Mouse (Mus musculus) midbrain, embryonic 11.5 days (tissue): ENCODE results near the gene Rnf150. TPM values are rescaled to one million over a fixed set of nuclear protein-coding genes. Genes with fewer than 3 reads are reported as not detected.

Experiments
- ATAC-seq: fragments of 200-750 bp; cut with Nextera tagmentation; 2 replicates; pipeline ENCODE4 v1.8.0; 2017; ENCODE audit warnings: moderate TSS enrichment, moderate library complexity; ENCODE audit not compliant: low FRiP score
- DNase-seq: peaks from one replicate; pipeline ENCODE4 v3.0.0; 2015; ENCODE audit warnings: low spot score; ENCODE audit errors: missing footprints
- H3K27ac ChIP-seq: fragments of 300-500 bp; sonication (generic); 2 replicates; pipeline ENCODE4 v1.5.1; 2014; ENCODE audit warnings: low read depth, low read length
- H3K27me3 ChIP-seq: fragments of 300-500 bp; sonication (generic); 2 replicates; pipeline ENCODE4 v1.6.1; 2014; ENCODE audit warnings: mild to moderate bottlenecking, low read length, moderate library complexity, mixed read lengths; ENCODE audit not compliant: control insufficient read depth, insufficient read depth
- H3K36me3 ChIP-seq: fragments of 300-500 bp; sonication (generic); 2 replicates; pipeline ENCODE4 v1.6.1; 2014; ENCODE audit warnings: mild to moderate bottlenecking, low read length, moderate library complexity, mixed read lengths; ENCODE audit not compliant: control insufficient read depth, insufficient read depth
- H3K4me1 ChIP-seq: fragments of 300-500 bp; sonication (generic); 2 replicates; pipeline ENCODE4 v1.6.1; 2014; ENCODE audit warnings: low read length; ENCODE audit not compliant: control insufficient read depth, insufficient read depth
- H3K4me2 ChIP-seq: fragments of 300-500 bp; sonication (generic); 2 replicates; pipeline ENCODE4 v1.6.1; 2014; ENCODE audit warnings: mild to moderate bottlenecking, moderate library complexity
- H3K4me3 ChIP-seq: fragments of 300-500 bp; sonication (generic); 2 replicates; pipeline ENCODE4 v1.5.1; 2014; ENCODE audit warnings: low read depth, low read length
- H3K9ac ChIP-seq: fragments of 300-500 bp; sonication (generic); 2 replicates; pipeline ENCODE4 v1.6.1; 2014; ENCODE audit warnings: low read length
- H3K9me3 ChIP-seq: fragments of 300-500 bp; sonication (generic); 2 replicates; pipeline ENCODE4 v1.6.1; 2016; ENCODE audit warnings: low read length; ENCODE audit not compliant: control insufficient read depth
- WGBS: fragments of 180-500 bp; shearing (Covaris S2); extraction: QIAGEN DNeasy Blood & Tissue Kit; methylation state at CpG from one replicate; pipeline ENCODE4 v1.1.7; 2014; 5-methylcytosine and 5-hydroxymethylcytosine counted together
- polyA plus RNA-seq: library from polyadenylated mRNA; unstranded; fragments of >200 nt; fragmentation: Nextera tagmentation; extraction: Ambion mirVana; gene quantifications from 2 replicates; pipeline ENCODE4 v1.2.1, GENCODE M21; 2014

Rnf150 gene
- polyA plus RNA-seq, 1 experiment from 2014 or later: 1.2 TPM

DNA sequence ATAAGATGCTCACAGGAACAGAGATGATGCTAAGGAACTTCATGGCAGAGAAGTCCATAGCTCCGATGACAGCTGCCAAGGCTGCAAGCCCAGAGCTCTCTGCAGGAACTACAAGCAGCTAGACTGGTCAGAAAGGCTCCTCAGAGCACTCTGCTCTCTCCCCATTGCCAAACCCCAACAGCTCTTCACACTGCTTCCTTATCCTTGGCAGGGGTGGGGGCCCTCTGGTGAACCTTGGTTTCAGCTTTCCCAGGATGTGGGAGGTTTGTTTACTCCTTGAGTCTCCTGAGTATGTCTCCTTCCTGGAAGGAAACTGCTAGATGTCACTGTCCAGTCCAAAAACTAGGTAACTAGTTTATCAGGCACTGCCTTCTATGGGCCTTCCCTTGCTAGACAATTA lies 276.9 kb downstream of the Rnf150 start:
- H3K9me3 ChIP-seq: no peaks in the 10 kb centered on the region
- no peak overlapping the region for H3K27ac ChIP-seq
- no peak overlapping the region for H3K4me3 ChIP-seq
- H3K4me1 ChIP-seq: no peaks in the 10 kb centered on the region
- H3K36me3 ChIP-seq: no peaks in the 10 kb centered on the region
- 93% methylated on average over 1 of the region's 1 CpGs for WGBS
- H3K4me2 ChIP-seq: no peak overlapping the region
- DNase-seq (no peak), ATAC-seq (no peak)
- H3K9ac ChIP-seq: no peak overlapping the region
- H3K27me3 ChIP-seq: no peaks in the 10 kb centered on the region

GRCm38 (mm10) chr8:83140701-83141111 lies 277.6 kb downstream of the Rnf150 start:
- ATAC-seq: no peak
- no peaks in the 10 kb centered on the region for H3K36me3 ChIP-seq
- H3K4me3 ChIP-seq: no peak overlapping the region
- WGBS: 72% methylated on average over 3 of the region's 3 CpGs
- H3K27ac ChIP-seq: no peak overlapping the region
- peak; percentile 59 for DNase-seq
- H3K4me2 ChIP-seq: no peak overlapping the region
- H3K9me3 ChIP-seq: no peaks in the 10 kb centered on the region
- H3K9ac ChIP-seq: no peak overlapping the region
- H3K27me3 ChIP-seq: no peaks in the 10 kb centered on the region
- no peaks in the 10 kb centered on the region for H3K4me1 ChIP-seq

Other genes with a start within 250 kb of the Rnf150 start
- 83.2 and 86.9 TPM in 2 replicates for gene Zfp330, start 89.2 kb upstream of the Rnf150 start, polyA plus RNA-seq